Mouse (Mus musculus) urinary bladder, postnatal 4 days (tissue): ENCODE data around the gene Mapk8ip2.

ENCODE experiments used
- DNase-seq, 2 experiments: peaks; one replicate each; pipeline ENCODE4 v3.0.0; 2021 to 2022; ENCODE audit warnings: low spot score in 2 of 2

Gene Mapk8ip2

DNA sequence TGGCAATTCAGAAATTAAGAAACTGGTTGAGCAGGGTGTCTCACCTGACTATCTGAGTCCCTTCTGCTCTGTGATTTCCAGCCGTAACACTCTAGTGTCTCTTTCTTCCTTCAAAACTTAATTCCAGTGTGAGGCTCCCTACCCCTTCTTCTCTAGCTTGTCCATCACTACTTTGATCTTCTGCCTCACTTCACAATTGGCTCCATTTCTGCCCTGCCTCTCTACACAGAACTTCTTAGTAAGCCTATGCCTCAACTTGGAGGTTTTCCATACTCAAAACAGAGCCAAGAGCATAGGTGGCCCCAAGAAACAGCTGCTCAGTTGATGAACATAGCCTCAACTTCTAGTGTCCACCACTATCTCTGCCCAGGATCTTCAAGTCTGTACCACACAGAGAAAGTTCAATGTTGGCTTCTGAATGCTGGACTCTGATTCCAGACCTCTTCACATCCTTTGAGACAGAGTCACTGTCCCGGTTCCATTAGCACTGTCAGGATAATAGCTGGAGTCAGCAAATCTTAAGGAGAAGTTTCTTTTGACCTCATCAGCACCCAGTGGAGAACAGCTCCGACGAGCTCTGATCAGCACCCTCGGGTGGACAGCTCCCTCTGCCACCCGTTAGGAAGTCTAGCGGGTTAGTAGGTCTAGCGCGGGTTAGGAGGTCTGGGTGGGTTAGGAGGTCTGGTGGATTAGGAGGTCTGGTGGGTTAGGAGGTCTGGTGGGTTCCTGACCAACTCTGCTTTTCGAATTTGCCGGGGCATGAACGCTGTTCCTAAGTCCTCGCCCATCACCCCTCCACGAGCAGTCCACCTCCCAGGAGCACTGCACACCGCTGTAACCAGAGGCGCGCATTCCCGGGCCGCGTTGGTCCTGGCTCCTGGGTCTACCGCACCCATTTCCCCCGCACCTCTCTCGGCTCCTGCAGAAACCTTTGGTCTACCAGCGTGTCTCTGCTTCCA, 528 bp upstream of the Mapk8ip2 start:
- peak in 1 of 2 experiments; percentile 52 for DNase-seq

DNA sequence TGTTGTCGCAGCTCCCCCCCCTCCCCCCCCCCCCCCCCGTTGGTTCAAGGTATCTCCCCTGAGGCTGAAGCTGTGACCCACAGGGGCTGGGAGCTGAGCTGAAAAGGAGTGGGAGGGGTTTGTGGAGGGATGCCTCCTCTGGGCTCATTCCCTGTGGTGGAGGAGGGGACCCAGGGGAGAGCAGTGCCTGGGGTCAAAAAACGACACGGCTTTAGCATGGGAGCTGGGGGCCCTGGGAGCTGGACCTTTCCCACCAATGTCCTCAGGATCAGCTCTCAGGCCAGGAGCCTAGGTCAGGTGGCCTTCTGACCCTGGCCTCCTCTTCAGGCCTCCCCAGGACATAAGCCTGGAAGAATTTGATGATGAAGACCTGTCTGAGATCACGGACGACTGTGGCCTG, 1.1 kb downstream of the Mapk8ip2 start:
- DNase-seq, result no peak

DNA sequence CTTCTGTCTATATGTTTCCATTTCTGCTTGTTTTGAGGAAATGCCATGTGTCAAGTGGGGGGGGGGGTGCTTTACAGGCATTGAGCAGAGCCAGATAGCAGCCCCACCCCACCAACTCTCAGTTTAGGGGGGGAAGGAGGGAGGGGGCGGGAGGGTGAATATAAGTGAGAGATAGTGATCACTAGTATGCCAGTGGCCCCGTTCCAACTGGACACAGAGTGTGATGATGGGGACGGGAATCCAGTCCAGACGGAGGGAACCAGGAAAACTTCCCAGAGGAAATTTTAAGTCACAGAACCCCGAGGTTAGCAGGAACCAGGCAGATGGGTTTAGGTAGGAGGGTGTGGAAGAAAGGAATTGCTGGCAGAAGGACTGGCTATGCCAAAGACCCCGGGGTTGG, 1.9 kb downstream of the Mapk8ip2 start:
- no peak for DNase-seq

DNA sequence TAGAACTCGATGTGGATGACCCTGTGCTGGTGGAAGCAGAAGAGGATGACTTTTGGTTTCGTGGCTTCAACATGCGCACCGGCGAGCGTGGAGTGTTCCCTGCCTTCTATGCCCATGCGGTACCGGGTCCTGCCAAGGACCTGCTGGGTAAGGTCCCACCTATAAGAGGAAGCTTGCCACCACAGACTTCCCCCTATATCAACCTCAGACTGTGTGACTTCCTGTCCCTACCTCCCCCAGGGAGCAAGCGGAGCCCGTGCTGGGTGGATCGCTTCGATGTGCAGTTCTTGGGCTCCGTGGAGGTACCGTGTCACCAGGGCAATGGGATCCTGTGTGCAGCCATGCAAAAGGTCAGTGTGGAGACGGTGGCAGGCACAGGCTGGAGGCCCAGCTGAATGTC, 5.2 kb downstream of the Mapk8ip2 start:
- DNase-seq, result no peak

DNA sequence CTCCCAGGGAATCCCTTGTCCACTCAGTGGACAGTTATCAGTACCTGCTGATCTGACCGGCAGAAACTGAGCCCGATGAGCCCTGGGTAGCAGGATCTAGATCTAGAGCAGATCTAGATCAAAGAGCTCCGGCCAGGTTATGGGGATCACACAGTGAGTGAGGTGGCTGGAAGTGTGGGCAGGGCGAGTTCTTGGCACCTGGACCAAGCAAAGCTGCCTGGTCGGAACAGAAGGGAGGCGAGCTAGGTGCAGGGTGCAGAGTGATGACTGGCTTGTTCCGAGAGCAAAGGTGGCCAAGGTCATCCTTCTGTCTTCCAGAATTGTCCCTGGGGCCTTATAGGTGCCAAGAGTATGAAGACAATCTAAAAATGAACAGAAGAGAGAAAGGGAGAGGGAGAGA, 6.1 kb downstream of the Mapk8ip2 start:
- DNase-seq, result no peak

DNA sequence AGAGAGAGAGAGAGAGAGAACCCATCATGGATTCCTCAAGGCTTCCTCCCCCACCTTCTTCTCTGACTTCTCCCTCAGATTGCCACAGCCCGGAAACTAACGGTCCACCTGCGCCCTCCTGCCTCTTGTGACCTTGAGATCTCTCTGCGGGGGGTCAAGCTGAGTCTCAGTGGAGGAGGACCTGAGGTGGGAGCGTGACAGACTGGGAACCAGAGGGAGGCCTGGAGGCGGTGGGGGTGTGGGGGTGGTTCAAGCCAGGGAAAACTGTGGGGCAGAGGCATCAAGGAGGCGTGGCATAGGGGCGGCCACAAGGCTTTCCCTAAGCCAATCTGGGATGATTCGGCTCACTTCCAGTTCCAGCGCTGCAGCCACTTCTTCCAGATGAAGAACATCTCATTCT, 6.6 kb downstream of the Mapk8ip2 start:
- no peak for DNase-seq

DNA sequence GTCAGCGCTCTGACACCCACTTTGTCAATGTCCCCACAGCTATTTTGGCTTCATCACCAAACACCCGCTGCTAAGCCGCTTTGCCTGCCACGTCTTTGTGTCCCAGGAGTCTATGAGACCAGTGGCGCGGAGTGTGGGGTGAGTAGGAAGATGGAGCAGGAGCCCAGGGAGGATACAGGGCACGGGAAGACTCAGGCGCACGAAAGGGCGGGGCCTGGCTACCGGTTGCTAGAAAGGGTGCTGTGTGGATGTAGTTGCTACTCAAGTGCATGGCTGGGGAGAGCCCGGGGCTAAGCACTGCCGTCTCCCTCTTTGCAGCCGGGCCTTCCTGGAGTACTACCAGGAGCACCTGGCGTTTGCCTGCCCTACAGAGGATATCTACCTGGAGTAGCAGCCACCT, 7.6 kb downstream of the Mapk8ip2 start:
- no peak for DNase-seq

DNA sequence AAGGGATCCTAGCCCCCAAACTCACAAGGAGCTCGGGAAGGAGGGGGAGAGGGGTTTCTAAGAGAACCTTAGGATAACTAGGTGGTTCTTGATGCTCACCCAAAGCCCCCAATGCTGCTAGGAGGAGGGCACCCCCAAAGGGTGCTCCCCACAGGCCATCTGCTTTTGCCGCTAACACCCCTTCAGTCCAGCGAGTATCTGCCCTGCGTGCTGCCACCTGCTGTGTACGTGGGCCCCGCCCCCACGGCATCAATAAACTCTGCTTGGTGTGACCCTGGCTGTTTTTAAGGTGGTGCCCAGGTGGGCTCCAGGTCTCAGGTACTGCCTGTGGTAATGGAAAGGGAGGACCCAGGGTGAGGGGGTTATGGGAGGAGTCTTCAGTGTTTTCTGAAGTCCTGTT, 8.5 kb downstream of the Mapk8ip2 start:
- no peak for DNase-seq

DNA sequence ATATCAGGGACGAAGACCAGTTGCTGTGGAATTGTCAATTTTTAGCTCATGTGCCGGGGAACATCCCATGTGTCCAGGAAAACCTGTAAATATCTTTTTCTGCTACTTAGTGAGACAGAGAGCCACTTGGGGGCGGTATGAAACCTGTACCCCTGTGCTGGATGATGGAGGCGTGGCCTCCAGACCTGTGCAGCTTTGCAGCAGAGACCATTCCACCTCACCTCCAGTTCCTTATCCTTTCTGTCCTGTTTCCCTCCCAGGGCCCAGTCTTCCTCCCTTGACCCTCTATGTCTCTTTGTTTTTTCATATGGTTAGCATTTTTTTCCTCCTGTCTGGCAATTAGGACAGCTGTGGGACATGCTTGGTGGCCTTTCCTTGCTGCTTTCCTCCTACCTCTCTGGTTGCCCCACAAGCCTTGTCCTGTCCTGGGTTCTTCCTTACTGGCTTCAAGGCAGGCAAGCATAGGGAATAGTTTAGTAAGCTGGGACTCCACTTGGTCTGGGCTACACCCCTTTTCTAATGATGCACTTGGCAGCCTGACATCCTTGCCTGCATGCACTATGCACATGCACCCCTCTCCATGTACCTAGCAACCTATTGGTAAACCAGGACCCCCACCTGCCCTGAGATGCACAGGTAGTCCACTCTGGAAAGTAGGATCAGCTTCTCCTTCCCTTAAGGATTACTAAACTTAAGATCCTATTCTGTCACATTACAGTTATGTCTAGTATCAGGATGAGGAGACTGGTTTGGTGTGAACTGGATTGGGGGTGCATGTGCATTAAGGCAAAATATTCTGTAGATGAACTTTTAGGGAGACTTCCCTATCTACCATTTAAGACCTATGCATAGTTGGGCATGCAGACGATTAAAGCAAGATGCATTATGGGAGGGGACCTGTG, 9.9 kb downstream of the Mapk8ip2 start:
- DNase-seq, result no peak

DNA sequence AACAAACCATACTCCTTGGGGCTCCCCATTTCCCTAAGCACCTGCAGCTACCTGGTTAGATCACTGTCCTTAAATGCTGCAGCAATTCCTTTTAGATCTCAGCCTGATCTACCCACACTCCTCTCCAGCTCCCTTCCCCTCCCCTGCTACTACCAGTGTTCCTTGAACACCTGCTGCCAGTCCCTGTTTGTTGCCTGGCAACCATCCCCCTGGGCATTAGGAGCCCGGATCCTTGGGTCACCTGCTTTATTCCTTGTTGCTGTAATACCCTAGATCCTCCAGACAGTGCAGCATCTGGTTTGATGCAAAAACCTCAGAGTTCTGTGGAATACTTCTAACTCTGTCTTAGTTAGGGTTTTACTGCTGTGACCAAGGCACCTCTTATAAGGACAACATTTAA, 11.3 kb downstream of the Mapk8ip2 start:
- no peak for DNase-seq

DNA sequence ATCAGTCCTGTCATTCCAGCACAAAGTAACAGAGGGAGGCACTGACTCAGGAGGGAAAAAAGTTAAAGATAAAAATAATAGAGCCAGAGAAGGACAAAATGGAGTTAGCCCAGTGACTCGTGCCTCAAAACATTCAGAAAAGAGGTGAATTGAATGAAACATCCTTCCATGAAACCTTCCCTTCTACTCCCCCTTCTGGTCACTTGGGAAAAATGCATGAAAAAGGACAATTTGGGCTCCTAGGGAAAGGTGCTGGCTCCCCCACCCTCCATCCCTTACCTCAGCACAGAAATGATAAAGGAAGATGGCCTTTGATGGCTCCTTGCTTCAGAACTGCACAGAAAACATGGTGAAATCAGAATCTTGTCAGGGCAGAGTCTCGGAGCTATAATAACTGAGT, 14.9 kb downstream of the Mapk8ip2 start:
- DNase-seq, result no peak

DNA sequence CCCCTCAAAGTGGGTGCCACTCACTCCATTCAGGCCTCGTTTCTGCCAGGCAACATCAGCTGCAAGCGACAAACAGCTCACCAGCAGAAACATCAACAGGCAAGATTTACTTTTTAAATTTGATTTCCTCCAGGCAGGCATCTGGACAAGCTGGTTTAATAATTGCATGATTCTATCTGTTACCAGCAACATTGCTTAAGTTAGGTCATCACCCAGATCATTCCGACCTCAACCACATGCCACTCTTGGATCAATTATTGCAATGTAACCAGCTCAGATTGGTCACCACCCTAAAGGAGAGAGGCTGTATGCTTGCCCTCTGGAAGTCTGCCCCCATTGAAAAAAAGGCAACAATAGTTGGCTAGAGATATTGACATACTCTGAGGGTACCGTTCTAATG, 17.8 kb downstream of the Mapk8ip2 start:
- DNase-seq, result no peak

DNA sequence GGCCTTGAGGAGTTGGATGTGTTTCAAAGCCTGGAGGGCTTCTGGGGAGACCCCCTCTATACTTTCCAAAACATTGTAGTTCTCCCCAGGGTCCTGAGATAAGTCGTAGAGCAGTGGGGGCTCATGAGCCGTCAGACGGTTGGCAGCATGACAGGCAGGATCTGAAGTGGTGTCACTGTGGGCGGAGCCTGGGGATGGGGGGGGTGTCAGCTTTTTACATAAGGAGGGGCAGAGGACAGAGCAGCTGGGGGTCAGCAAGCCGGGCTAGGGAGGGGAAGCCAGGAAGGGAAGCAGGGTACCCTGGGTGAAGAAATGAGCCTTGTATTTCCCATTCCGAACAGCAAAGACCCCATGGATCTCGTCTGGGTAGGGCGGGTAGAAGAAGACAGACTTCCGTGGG, 19.7 kb downstream of the Mapk8ip2 start:
- DNase-seq, result no peak

DNA sequence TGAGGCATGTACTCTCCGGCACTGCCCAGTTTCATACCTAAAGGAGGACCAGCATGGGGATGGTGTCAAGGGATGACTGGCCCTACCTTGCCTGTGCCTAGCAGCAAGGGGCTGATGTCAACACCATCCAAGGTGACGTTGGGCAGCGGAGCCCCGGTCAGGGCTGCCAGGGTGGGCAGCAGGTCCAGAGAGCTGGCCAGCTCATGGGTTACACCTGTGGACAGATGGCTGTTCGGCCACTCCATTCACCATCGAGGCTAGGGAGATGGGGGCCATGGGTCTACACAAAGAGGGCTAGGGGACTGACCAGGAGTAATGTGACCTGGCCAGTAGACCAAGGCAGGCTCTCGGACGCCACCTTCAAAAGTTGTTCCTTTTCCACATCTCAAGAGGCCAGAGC, 20.2 kb downstream of the Mapk8ip2 start:
- DNase-seq, result no peak

DNA sequence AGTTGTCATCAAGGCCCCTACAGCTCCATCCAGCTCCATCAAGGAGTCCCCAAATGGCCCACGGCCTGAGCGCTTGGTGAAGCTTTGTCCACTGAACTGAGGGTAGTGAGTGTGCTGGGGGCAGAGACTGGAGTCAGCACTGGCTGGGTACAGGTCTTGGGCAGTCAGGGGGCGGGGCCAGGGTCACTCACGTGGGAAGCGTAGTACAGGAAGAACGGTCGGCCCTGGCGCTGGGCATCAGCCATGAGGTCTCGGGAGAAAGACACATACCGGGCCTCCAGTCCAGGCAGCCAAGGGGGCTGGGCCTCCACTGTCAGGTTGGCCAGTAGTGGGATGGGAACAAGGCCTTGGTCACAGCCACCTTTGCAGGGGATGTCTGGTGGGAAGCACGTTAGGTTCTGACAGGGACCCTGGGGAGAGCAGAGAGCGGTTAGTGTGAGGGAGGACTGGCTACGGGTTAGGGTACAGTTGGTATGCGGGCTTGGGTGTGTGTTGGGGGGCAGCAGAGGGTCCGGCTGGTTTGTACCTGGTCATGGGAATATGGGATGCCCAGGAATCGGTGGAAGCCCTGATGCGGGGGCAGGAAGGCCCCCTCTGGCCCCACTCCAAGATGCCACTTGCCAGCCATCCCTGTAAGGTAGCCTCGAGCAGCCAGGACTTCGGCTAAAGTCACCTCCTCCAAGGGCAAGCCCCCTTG, 21.0 kb downstream of the Mapk8ip2 start:
- no peak for DNase-seq

DNA sequence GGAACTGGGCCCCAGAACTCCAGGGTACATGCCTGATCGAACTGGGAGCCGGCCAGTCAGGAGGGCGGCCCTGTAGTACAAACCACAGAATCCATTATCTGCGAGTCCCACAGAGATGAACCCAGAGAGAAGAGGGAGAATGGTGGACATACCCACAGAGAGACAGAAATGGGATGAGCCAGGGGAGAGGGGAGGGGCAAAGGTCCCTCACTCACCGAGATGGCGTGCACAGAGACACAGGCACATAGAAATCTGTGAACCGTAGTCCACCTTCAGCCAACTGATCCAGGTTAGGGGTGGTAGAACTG, 21.5 kb downstream of the Mapk8ip2 start:
- DNase-seq, result no peak

DNA sequence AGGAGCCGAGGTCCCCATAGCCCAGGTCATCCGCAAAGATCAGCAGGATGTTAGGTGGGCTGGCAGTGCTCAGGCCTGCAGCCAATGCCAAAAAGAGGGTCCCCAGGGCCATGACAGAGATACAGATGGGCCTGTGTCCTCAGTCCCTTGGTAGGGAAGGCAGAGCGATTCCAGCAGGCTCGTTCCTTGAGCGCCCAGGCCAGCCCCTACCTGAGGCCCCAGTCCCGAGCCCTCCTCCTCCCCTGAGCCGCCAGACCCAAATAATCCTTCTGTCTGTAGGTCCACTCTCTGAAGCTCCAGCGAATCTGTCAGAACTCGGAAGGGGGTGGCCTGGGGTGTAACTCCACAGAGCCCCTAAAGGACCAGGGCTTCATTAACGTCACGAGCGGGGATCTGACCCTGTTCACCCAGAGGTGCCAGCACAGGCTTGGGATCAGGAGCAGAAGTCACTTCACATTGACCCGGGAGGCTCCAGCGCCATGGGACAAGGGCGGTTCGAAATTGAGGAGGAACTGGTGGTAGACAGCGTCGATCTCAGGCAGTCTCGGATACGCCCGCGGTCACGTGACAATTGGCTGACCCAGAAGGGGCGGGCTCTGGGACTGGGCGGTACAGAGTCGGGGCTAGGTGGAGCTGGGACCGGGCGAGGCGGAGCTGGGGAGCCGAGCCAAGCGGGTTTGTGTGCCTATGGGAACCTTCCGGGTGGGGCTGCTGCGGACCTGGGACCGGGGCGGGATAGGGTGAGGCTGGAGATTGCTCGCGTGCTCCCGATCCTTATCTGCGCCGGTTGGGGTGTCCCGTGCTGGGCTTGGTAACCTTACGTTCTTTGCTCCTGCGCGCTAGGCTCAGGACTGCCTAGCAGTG, 22.1 kb downstream of the Mapk8ip2 start:
- DNase-seq, result peak; percentile 90 to 95

DNA sequence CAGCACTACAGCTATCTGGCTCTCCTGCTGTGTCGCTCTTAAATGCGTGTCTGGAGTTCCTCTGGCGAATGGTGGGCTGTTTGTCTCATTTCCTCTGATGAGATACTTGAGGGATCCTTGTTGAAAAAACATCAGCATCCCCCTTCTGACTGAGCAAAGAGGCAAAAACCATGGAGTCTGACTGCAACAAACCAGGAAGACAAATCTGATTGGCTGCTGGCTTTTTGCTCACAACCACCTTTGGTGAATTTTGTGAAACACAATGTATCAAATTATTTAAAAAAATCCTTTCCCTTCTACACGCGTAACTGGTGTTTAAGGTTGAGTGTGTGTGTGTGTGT, 22.7 kb downstream of the Mapk8ip2 start:
- DNase-seq, result no peak

DNA sequence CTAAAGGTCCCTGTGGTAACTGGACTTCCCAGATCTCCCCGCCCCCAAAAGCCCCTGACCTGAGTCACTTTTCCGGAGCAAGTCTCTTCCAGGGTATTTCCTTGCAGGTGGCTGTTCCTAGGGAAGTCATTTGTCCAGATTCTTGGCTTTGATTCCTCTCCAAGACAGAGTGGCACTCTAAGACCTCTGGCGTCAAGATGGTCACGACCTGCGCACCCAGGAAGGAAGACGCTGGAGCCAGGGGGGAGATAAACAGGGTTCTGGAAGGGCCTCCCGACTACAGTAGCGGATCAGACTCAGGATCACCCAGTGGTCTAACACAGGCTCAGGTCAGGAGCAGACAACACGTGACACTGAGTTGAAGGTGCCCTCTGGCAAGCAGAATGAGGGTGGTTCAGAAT, 23.4 kb downstream of the Mapk8ip2 start, which contains the start of gene Arsa:
TSS of gene Arsa (minus strand) at position 335 of the 401 bp plus-strand sequence.
- DNase-seq, result no peak

DNA sequence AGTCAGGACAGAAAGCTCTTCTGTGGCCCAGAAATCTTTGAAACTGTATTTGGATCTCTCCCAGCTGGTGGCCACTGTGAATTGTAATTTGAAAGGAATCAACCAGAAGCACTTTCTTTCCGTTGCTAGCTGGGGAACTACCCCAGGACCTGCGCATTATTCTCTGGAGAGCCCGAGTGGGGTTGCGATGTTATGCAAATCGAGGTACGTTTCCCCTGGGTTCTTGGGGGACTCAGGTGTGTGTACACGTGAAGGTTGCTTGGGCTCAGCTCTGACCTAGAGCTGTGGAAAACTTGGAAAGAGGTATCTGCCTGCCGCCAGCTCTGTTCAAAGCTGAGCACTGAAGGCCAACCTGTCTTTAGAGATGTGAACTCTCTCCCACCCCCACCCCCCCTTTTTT, 24.1 kb downstream of the Mapk8ip2 start:
- DNase-seq, result no peak

DNA sequence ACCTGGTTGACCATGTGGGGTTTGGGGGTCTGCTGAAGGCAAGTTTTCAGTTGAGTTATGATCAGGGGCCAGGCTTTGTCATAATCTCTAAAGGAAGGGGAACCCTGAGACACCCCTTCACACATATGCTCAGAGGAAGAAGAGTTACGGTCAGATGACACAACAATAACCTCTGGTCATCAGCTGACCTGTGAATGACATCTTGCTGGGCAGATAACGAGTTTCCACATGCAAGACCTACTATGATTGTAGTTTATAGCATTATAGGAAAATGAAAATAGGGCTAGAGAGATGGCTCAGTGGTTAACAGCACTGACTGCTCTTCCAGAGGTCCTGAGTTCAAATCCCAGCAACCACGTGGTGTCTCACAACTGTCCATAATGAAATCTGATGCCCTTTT, 24.9 kb downstream of the Mapk8ip2 start:
- no peak for DNase-seq
